Mouse (Mus musculus): ENCODE measurements around the gene Ccdc141. TPM values are rescaled to one million over a fixed set of nuclear protein-coding genes. Genes with fewer than 3 reads are reported as not detected.

Gene Ccdc141
- polyA plus RNA-seq (2015; fragmentation: Nextera tagmentation; extraction: Ambion mirVana) = 19.6 and 25.1 TPM in 2 replicates

DNA sequence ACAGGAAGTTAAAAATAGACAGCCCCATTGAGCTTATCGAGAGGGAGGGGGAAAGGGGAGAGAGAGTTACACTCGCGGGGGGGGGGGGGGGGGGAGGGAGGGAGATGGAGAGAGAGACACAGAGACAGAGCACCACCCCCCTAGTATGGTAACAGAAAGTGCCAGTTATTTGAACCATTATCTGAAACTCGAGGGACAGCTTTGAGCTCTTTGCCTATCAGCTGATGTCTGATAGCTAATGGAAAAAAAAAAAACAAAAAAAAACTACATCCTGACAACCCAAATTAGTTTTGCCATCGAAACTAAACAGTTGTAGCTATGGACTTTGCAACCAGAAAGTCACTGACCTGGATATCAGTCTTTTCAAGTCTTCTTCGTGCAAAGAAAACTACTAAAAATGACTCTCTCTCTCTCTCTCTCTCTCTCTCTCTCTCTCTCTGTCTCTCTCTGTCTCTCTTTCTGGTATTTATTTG is at the start of gene Ccdc141:
TSS of gene Ccdc141 (minus strand) at position 4 of the 473 bp plus-strand sequence.
- 4% methylated on average over 4 of the region's 6 CpGs for WGBS
- no peak for ATAC-seq (ENCODE audit: low read depth)
- H3K36me3 ChIP-seq (ENCODE audit: control insufficient read depth, insufficient read depth, low read length) = no peaks in the 10 kb centered on the region
- H3K9ac ChIP-seq (ENCODE audit: low read length) = peak within 1 kb of the TSS; percentile 82
- H3K27ac ChIP-seq (ENCODE audit: low read length) = peak within 1 kb of the TSS; percentile 94
- H3K4me2 ChIP-seq (ENCODE audit: low read depth, low read length) = peak within 1 kb of the TSS; percentile 86
- no peaks in the 10 kb centered on the region for H3K27me3 ChIP-seq (ENCODE audit: control insufficient read depth, insufficient read depth, low read depth, low read length)
- no peaks in the 10 kb centered on the region for H3K9me3 ChIP-seq (ENCODE audit: control insufficient read depth, low read length)
- H3K4me3 ChIP-seq (ENCODE audit: low read length) = peak within 1 kb of the TSS; percentile 68
- H3K4me1 ChIP-seq (replicated peaks; ENCODE audit: control insufficient read depth, insufficient read depth, low read length) = peaks cover 42% of the 10 kb centered on the region

DNA sequence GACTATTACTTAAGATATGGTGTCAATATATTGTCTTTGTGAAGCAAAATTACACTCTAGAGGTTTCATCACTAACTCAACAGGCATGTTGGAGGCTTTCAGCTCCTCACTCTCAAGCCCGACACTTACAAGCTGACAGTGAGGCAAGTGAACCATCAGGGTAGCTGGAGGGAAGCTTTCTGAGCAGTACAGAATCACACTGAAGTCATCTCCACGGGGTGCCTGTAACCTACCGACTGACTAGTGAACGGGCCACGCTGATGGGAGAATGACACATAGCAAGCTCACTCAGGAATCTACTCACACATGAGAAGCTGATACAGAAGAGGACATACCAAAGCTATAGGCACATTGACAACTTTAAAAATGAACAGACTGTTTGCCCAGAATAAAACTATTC is 42.4 kb upstream of the Ccdc141 start:
- H3K4me3 ChIP-seq (ENCODE audit: low read length) = no peak overlapping the region
- no peaks in the 10 kb centered on the region for H3K4me1 ChIP-seq (replicated peaks; ENCODE audit: control insufficient read depth, insufficient read depth, low read length)
- H3K9me3 ChIP-seq (ENCODE audit: control insufficient read depth, low read length) = no peaks in the 10 kb centered on the region
- ATAC-seq (ENCODE audit: low read depth) = no peak
- H3K4me2 ChIP-seq (ENCODE audit: low read depth, low read length) = no peak overlapping the region
- H3K9ac ChIP-seq (ENCODE audit: low read length) = no peak overlapping the region
- H3K27me3 ChIP-seq (ENCODE audit: control insufficient read depth, insufficient read depth, low read depth, low read length) = no peaks in the 10 kb centered on the region
- no peak overlapping the region for H3K27ac ChIP-seq (ENCODE audit: low read length)
- H3K36me3 ChIP-seq (ENCODE audit: control insufficient read depth, insufficient read depth, low read length) = peaks cover 5% of the 10 kb centered on the region
- 82% methylated on average over 5 of the region's 5 CpGs for WGBS

DNA sequence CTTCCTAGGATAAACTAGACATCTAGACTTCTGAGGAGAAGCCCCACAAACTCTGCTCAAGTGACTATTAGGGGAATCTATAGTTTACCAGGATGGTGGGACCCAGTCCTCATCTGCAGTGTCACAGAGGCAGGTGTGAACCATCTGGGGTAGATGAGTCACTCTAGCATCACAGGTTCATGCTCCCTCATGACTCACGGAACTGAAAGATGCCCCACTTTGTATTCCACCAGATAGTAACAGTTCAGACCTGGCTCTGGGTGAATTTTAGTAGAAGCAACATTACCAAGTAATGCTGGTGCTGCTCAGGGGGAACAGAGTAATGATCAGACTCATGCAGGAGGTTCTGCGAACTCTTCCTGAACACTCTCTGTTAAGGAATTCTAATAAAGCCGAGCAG is 36.5 kb upstream of the Ccdc141 start:
- no peak overlapping the region for H3K4me3 ChIP-seq (ENCODE audit: low read length)
- H3K27me3 ChIP-seq (ENCODE audit: control insufficient read depth, insufficient read depth, low read depth, low read length) = no peaks in the 10 kb centered on the region
- no peaks in the 10 kb centered on the region for H3K9me3 ChIP-seq (ENCODE audit: control insufficient read depth, low read length)
- H3K9ac ChIP-seq (ENCODE audit: low read length) = no peak overlapping the region
- H3K4me1 ChIP-seq (replicated peaks; ENCODE audit: control insufficient read depth, insufficient read depth, low read length) = no peaks in the 10 kb centered on the region
- 89% methylated on average over 3 of the region's 3 CpGs for WGBS
- H3K27ac ChIP-seq (ENCODE audit: low read length) = no peak overlapping the region
- no peak for ATAC-seq (ENCODE audit: low read depth)
- H3K36me3 ChIP-seq (ENCODE audit: control insufficient read depth, insufficient read depth, low read length) = peaks cover 4% of the 10 kb centered on the region; the same call in 1 of the 2 replicates
- no peak overlapping the region for H3K4me2 ChIP-seq (ENCODE audit: low read depth, low read length)

DNA sequence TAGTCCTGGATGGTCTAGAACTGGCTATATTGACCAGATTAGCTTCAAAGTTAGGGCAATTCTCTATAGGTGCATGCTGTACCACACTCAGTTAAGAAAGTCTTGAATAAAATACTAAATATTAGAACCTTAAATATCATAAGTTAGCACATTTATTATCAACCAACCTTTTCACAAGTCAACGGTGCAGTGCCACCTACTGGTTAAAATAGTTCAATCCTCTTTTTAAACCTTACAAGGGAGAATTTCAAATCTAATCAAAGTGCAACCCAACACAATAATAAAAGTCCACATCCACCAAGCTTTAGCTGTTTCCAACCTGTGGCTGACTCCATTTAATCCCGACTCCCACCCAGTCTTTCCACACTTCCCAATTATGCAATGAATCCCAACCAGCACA is 33.5 kb upstream of the Ccdc141 start:
- Histone ChIP-seq H3K27ac (ENCODE audit: low read length) (no peak overlapping the region), H3K9me3 (ENCODE audit: control insufficient read depth, low read length) (no peaks in the 10 kb centered on the region), H3K4me2 (ENCODE audit: low read depth, low read length) (no peak overlapping the region), H3K9ac (ENCODE audit: low read length) (no peak overlapping the region), H3K36me3 (ENCODE audit: control insufficient read depth, insufficient read depth, low read length) (peaks cover 4% of the 10 kb centered on the region; the same call in 1 of the 2 replicates), H3K4me3 (ENCODE audit: low read length) (no peak overlapping the region), H3K4me1 (replicated peaks; ENCODE audit: control insufficient read depth, insufficient read depth, low read length) (no peaks in the 10 kb centered on the region), H3K27me3 (ENCODE audit: control insufficient read depth, insufficient read depth, low read depth, low read length) (no peaks in the 10 kb centered on the region)
- WGBS = 35% methylated on average over 2 of the region's 2 CpGs
- no peak for ATAC-seq (ENCODE audit: low read depth)

DNA sequence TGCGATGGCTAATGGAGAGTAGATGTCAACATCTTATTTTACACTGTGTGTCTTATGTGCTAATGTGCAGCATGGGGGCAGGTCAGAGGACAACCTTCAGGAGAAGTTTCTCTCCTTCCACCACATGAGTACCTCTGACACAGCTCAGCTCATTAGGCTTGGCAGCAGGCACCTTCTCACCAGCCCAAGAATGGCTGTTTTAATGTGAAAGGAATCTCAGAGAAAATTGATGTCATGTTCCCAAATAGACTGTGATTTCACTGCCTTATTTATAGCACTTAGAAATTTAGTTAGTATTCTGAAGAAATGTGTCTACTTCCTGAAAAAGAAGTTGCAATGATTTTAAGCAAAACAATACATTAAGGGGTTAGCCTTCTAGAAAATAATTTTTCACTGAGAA is 31.5 kb upstream of the Ccdc141 start:
- 83% methylated on average over 1 of the region's 1 CpGs for WGBS

DNA sequence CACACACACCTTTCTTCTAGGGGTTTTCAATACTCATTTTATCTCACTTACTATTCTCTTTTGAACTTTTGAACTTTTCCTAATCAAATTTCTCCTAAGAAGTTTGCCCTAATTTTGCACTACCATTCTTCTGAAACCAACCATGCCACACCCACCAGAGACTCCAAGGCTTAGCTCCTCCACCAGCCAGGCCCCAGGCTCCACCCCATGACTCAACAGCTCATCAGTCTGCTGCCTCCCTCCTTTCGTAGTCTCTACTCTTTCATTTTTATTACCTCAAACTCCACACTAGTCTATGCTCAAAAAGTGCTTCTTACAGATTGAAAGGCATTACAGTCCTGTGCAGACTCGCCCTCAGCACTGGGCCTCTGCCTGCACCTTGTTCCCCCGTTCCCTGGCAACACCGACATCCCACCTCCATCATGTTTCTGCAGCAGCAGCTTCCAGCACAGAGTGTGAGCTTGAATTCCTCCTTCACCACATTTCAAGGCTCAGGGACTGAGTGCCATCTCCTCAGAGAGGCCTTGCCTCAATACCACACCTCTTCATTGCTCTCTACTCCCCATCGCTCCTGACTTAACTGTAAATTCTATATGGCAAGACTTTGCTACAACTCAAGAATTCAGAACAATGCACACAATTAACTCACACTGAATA is 30.6 kb upstream of the Ccdc141 start:
- no peak for ATAC-seq (ENCODE audit: low read depth)
- no peak overlapping the region for H3K4me2 ChIP-seq (ENCODE audit: low read depth, low read length)
- H3K36me3 ChIP-seq (ENCODE audit: control insufficient read depth, insufficient read depth, low read length) = peaks cover 4% of the 10 kb centered on the region; the same call in 1 of the 2 replicates
- H3K9ac ChIP-seq (ENCODE audit: low read length) = no peak overlapping the region
- no peaks in the 10 kb centered on the region for H3K9me3 ChIP-seq (ENCODE audit: control insufficient read depth, low read length)
- H3K27me3 ChIP-seq (ENCODE audit: control insufficient read depth, insufficient read depth, low read depth, low read length) = no peaks in the 10 kb centered on the region
- no peaks in the 10 kb centered on the region for H3K4me1 ChIP-seq (replicated peaks; ENCODE audit: control insufficient read depth, insufficient read depth, low read length)
- WGBS = 74% methylated on average over 5 of the region's 5 CpGs
- no peak overlapping the region for H3K4me3 ChIP-seq (ENCODE audit: low read length)
- H3K27ac ChIP-seq (ENCODE audit: low read length) = no peak overlapping the region

More for the DNA sequence above, 31.5 kb upstream of the Ccdc141 start:
- Histone ChIP-seq H3K4me1 (replicated peaks; ENCODE audit: control insufficient read depth, insufficient read depth, low read length) (no peaks in the 10 kb centered on the region), H3K27me3 (ENCODE audit: control insufficient read depth, insufficient read depth, low read depth, low read length) (no peaks in the 10 kb centered on the region), H3K27ac (ENCODE audit: low read length) (no peak overlapping the region), H3K36me3 (ENCODE audit: control insufficient read depth, insufficient read depth, low read length) (peaks cover 4% of the 10 kb centered on the region; the same call in 1 of the 2 replicates), H3K9me3 (ENCODE audit: control insufficient read depth, low read length) (no peaks in the 10 kb centered on the region), H3K4me3 (ENCODE audit: low read length) (no peak overlapping the region), H3K4me2 (ENCODE audit: low read depth, low read length) (no peak overlapping the region), H3K9ac (ENCODE audit: low read length) (no peak overlapping the region)
- ATAC-seq (ENCODE audit: low read depth) = no peak

DNA sequence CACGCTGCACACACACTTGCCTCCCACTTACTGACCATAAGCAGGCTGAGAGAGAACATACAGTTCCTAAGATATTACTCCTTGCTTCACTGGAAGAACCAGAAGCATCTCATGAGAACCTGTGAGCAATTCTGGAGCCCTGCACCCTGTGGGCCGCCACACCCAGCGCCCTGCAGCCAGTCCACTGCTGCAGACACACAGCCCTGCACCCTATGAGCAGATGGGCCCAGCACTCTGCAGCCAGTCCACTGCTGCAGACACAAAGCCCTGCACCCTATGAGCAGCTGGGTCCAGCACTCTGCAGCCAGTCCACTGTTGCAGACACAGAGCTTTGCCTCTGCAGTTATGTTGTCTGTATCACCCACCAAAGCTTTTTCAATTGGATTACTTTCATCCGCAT is 29.9 kb upstream of the Ccdc141 start:
- no peak overlapping the region for H3K4me3 ChIP-seq (ENCODE audit: low read length)
- ATAC-seq (ENCODE audit: low read depth) = no peak

DNA sequence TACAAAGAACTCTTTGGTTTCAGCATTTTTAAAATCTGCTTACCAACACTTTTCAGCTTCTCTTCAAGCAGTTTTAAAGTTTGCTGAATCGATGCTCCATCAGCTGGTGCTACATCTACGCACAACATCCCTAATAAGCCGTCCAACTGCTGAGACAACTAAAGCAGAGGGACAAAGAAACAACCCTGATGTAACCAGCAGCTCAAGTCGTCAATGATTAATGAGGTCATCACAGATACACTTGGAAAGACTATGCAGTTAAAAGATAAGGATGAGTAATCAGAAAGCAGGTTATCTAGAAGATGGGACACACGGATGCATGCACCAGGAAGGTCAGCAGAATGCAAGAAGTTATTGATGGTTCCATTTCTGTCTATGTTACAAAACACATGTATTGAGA is 27.8 kb upstream of the Ccdc141 start:
- no peak for ATAC-seq (ENCODE audit: low read depth)
- Histone ChIP-seq H3K4me3 (ENCODE audit: low read length) (no peak overlapping the region), H3K36me3 (ENCODE audit: control insufficient read depth, insufficient read depth, low read length) (peaks cover 2% of the 10 kb centered on the region; the same call in 1 of the 2 replicates), H3K9ac (ENCODE audit: low read length) (no peak overlapping the region), H3K4me2 (ENCODE audit: low read depth, low read length) (no peak overlapping the region), H3K27me3 (ENCODE audit: control insufficient read depth, insufficient read depth, low read depth, low read length) (no peaks in the 10 kb centered on the region), H3K27ac (ENCODE audit: low read length) (no peak overlapping the region), H3K4me1 (replicated peaks; ENCODE audit: control insufficient read depth, insufficient read depth, low read length) (no peaks in the 10 kb centered on the region), H3K9me3 (ENCODE audit: control insufficient read depth, low read length) (no peaks in the 10 kb centered on the region)
- 56% methylated on average over 5 of the region's 5 CpGs for WGBS

More for the DNA sequence above, 29.9 kb upstream of the Ccdc141 start:
- no peak overlapping the region for H3K4me2 ChIP-seq (ENCODE audit: low read depth, low read length)
- no peaks in the 10 kb centered on the region for H3K4me1 ChIP-seq (replicated peaks; ENCODE audit: control insufficient read depth, insufficient read depth, low read length)
- H3K9me3 ChIP-seq (ENCODE audit: control insufficient read depth, low read length) = no peaks in the 10 kb centered on the region
- no peak overlapping the region for H3K27ac ChIP-seq (ENCODE audit: low read length)
- no peak overlapping the region for H3K9ac ChIP-seq (ENCODE audit: low read length)
- H3K27me3 ChIP-seq (ENCODE audit: control insufficient read depth, insufficient read depth, low read depth, low read length) = no peaks in the 10 kb centered on the region
- 86% methylated on average over 4 of the region's 4 CpGs for WGBS
- H3K36me3 ChIP-seq (ENCODE audit: control insufficient read depth, insufficient read depth, low read length) = peaks cover 2% of the 10 kb centered on the region; the same call in 1 of the 2 replicates

DNA sequence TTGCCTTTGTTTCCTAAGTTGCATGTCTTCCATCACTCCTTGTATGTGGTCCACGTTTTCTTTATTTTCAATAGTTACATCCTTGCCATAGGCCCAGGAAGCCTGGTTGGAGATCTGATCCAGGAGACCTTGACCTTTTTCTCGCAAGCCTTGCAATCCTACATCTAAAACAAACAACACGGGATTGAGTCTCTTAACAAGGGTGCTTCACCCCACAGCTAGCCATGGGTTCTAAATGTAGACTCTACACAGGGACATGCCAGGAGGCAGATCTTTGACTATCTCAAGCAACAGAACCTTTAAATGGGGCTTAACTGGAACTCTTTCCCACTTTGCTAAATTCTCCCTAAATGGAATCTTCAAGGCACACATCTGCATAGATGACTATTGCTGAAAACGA is 26.4 kb upstream of the Ccdc141 start:
- Histone ChIP-seq H3K27me3 (ENCODE audit: control insufficient read depth, insufficient read depth, low read depth, low read length) (no peaks in the 10 kb centered on the region), H3K9me3 (ENCODE audit: control insufficient read depth, low read length) (no peaks in the 10 kb centered on the region), H3K27ac (ENCODE audit: low read length) (no peak overlapping the region), H3K36me3 (ENCODE audit: control insufficient read depth, insufficient read depth, low read length) (peaks cover 2% of the 10 kb centered on the region; the same call in 1 of the 2 replicates), H3K4me3 (ENCODE audit: low read length) (no peak overlapping the region), H3K4me2 (ENCODE audit: low read depth, low read length) (no peak overlapping the region), H3K9ac (ENCODE audit: low read length) (no peak overlapping the region), H3K4me1 (replicated peaks; ENCODE audit: control insufficient read depth, insufficient read depth, low read length) (no peaks in the 10 kb centered on the region)
- WGBS = 75% methylated on average over 4 of the region's 4 CpGs
- no peak for ATAC-seq (ENCODE audit: low read depth)
